Comparison of ENCODE assay signal across 22 mouse cellular contexts in the genomic region with DNA sequence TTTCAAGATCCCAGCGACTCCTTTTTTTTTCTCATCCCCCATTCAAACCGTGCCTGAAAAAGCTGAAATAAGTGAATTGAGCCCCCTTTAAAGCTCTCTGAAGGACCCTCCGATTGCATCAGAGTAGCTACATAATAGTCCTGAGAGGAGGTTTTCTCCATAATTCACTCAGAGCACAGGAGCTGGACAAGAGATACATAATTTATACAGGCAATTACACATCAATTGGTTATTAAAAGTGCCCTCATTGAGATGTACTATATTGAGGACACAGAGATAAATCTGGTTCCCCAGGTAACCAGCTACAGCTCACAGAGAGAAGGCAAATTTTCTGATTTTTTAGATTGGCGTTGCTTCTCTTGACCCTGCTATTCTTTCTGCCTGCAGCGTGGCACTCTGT.
DNase-seq lines count a peak whose midpoint lies in the region; ATAC-seq and TF ChIP-seq lines count a peak whose summit lies in the region.
"Had no signal": no experiment of that assay in that cellular context is flagged by ENCODE, and none has a peak within 500 bp of the region (broad histone marks: within the 10 kb centered on the region; RNA-seq: fewer than 3 reads in every experiment).

No protein-coding gene starts in this region.

- no peak overlapping the region for H3K27ac ChIP-seq in forebrain, embryonic 12.5 days
- no peak overlapping the region for H3K27ac ChIP-seq in forebrain, embryonic 16.5 days (ENCODE audit: low read length)
- H3K27ac ChIP-seq in hindbrain, embryonic 14.5 days, result no peak overlapping the region
- no peak overlapping the region for H3K27ac ChIP-seq in hindbrain, postnatal 0 days
- no peak overlapping the region for H3K27ac ChIP-seq in neural tube, embryonic 12.5 days
- H3K27ac ChIP-seq: embryonic facial prominence, embryonic 12.5 days; embryonic facial prominence, embryonic 15.5 days; forebrain, embryonic 13.5 days; gastrocnemius, adult 2 months; hindbrain, embryonic 13.5 days had no signal

- no peaks in the 10 kb centered on the region for H3K36me3 ChIP-seq in forebrain, embryonic 12.5 days (replicated peaks)
- no peaks in the 10 kb centered on the region for H3K36me3 ChIP-seq in forebrain, embryonic 16.5 days (ENCODE audit: control insufficient read depth, insufficient read depth)
- H3K36me3 ChIP-seq in hindbrain, embryonic 14.5 days (replicated peaks; ENCODE audit: control insufficient read depth, insufficient read depth), result no peaks in the 10 kb centered on the region
- H3K36me3 ChIP-seq in hindbrain, postnatal 0 days (ENCODE audit: insufficient read depth, low read length), result no peaks in the 10 kb centered on the region
- no peaks in the 10 kb centered on the region for H3K36me3 ChIP-seq in neural tube, embryonic 12.5 days
- H3K36me3 ChIP-seq: embryonic facial prominence, embryonic 12.5 days; embryonic facial prominence, embryonic 15.5 days; hindbrain, embryonic 13.5 days had no signal

- H3K9me3 ChIP-seq in forebrain, embryonic 12.5 days, result no peaks in the 10 kb centered on the region
- H3K9me3 ChIP-seq in forebrain, embryonic 16.5 days (ENCODE audit: control insufficient read depth, low read length), result no peaks in the 10 kb centered on the region
- no peaks in the 10 kb centered on the region for H3K9me3 ChIP-seq in hindbrain, embryonic 14.5 days (ENCODE audit: control insufficient read depth, low read length)
- no peaks in the 10 kb centered on the region for H3K9me3 ChIP-seq in hindbrain, postnatal 0 days (ENCODE audit: low read length)
- no peaks in the 10 kb centered on the region for H3K9me3 ChIP-seq in neural tube, embryonic 12.5 days
- H3K9me3 ChIP-seq: embryonic facial prominence, embryonic 12.5 days; embryonic facial prominence, embryonic 15.5 days; forebrain, embryonic 13.5 days; hindbrain, embryonic 13.5 days had no signal

- DNase-seq in hindbrain, embryonic 14.5 days (ENCODE audit: low spot score), result peak; percentile 30
- DNase-seq in hindbrain, postnatal 0 days (ENCODE audit: low spot score), result no peak
- DNase-seq in neural tube, embryonic 10.5 days (ENCODE audit: extremely low spot score, low spot score), result no peak
- DNase-seq in ovary, postnatal 10 days (ENCODE audit: low spot score), result no peak
- no peak for DNase-seq in layer of hippocampus, postnatal 36 days
- DNase-seq: adrenal gland, adult 8-10 months; adrenal gland, postnatal 25 days; cerebellum, adult 11 months; cerebellum, adult 2 months; cerebellum, adult 9-11 months; cerebellum, postnatal 25 days; gastrocnemius, adult 2 months; gastrocnemius, postnatal 14 days had no signal

- 49% methylated on average over 5 of the region's 5 CpGs for WGBS in forebrain, embryonic 12.5 days
- 28% methylated on average over 5 of the region's 5 CpGs for WGBS in forebrain, embryonic 16.5 days
- 55% methylated on average over 5 of the region's 5 CpGs for WGBS in hindbrain, embryonic 14.5 days
- WGBS in hindbrain, postnatal 0 days, result 59% methylated on average over 5 of the region's 5 CpGs
- 45% methylated on average over 5 of the region's 5 CpGs for WGBS in neural tube, embryonic 12.5 days

- no peak for TF ChIP-seq CTCF in hindbrain, postnatal 0 days (IDR thresholded peaks at IDR 0.05; ENCODE audit: low read depth)

- H3K4me3 ChIP-seq in forebrain, embryonic 12.5 days (replicated peaks), result no peak overlapping the region
- no peak overlapping the region for H3K4me3 ChIP-seq in forebrain, embryonic 16.5 days (replicated peaks; ENCODE audit: low read length)
- no peak overlapping the region for H3K4me3 ChIP-seq in hindbrain, embryonic 14.5 days (replicated peaks; ENCODE audit: low read length)
- H3K4me3 ChIP-seq in hindbrain, postnatal 0 days (ENCODE audit: low read length), result no peak overlapping the region
- H3K4me3 ChIP-seq in neural tube, embryonic 12.5 days, result no peak overlapping the region
- H3K4me3 ChIP-seq: embryonic facial prominence, embryonic 12.5 days; embryonic facial prominence, embryonic 15.5 days; forebrain, embryonic 13.5 days; gastrocnemius, adult 2 months; hindbrain, embryonic 13.5 days had no signal

- H3K4me2 ChIP-seq in forebrain, embryonic 12.5 days, result no peak overlapping the region
- no peak overlapping the region for H3K4me2 ChIP-seq in forebrain, embryonic 16.5 days (ENCODE audit: low read length)
- no peak overlapping the region for H3K4me2 ChIP-seq in hindbrain, embryonic 14.5 days (replicated peaks)
- H3K4me2 ChIP-seq in hindbrain, postnatal 0 days (ENCODE audit: low read depth, low read length), result no peak overlapping the region
- H3K4me2 ChIP-seq in neural tube, embryonic 12.5 days (replicated peaks), result no peak overlapping the region
- H3K4me2 ChIP-seq: embryonic facial prominence, embryonic 12.5 days; embryonic facial prominence, embryonic 15.5 days; forebrain, embryonic 13.5 days; heart, embryonic 11.5 days; hindbrain, embryonic 13.5 days had no signal

- ATAC-seq in forebrain, embryonic 12.5 days (ENCODE audit: low FRiP score), result peak; percentile 53; the same call in 1 of the 2 replicates
- no peak for ATAC-seq in forebrain, embryonic 16.5 days
- no peak for ATAC-seq in hindbrain, embryonic 14.5 days (ENCODE audit: low FRiP score)
- ATAC-seq in hindbrain, postnatal 0 days, result no peak
- peak; percentile 44; the same call in 1 of the 2 replicates for ATAC-seq in neural tube, embryonic 12.5 days (ENCODE audit: low FRiP score, low read depth)
- ATAC-seq: activated CD4-positive, CD25-positive, alpha-beta regulatory T cell, adult 4 months; forebrain, embryonic 13.5 days had no signal

- H3K9ac ChIP-seq in forebrain, embryonic 12.5 days, result no peak overlapping the region
- no peak overlapping the region for H3K9ac ChIP-seq in forebrain, embryonic 16.5 days (replicated peaks; ENCODE audit: low read depth, low read length)
- H3K9ac ChIP-seq in hindbrain, embryonic 14.5 days, result no peak overlapping the region
- H3K9ac ChIP-seq in hindbrain, postnatal 0 days (replicated peaks; ENCODE audit: low read length), result no peak overlapping the region
- H3K9ac ChIP-seq in neural tube, embryonic 12.5 days, result no peak overlapping the region
- H3K9ac ChIP-seq: embryonic facial prominence, embryonic 12.5 days; embryonic facial prominence, embryonic 15.5 days; forebrain, embryonic 13.5 days; hindbrain, embryonic 13.5 days had no signal

- H3K4me1 ChIP-seq in forebrain, embryonic 12.5 days, result no peaks in the 10 kb centered on the region
- H3K4me1 ChIP-seq in forebrain, embryonic 16.5 days (replicated peaks; ENCODE audit: control insufficient read depth, insufficient read depth, low read length), result no peaks in the 10 kb centered on the region; the same call in 1 of the 2 replicates
- H3K4me1 ChIP-seq in hindbrain, embryonic 14.5 days (replicated peaks; ENCODE audit: control insufficient read depth, insufficient read depth, low read length), result no peaks in the 10 kb centered on the region
- no peaks in the 10 kb centered on the region for H3K4me1 ChIP-seq in hindbrain, postnatal 0 days (ENCODE audit: insufficient read depth, low read length)
- no peaks in the 10 kb centered on the region for H3K4me1 ChIP-seq in neural tube, embryonic 12.5 days
- H3K4me1 ChIP-seq: embryonic facial prominence, embryonic 12.5 days; embryonic facial prominence, embryonic 15.5 days had no signal

- H3K27me3 ChIP-seq in forebrain, embryonic 12.5 days, result no peaks in the 10 kb centered on the region
- H3K27me3 ChIP-seq in forebrain, embryonic 16.5 days (replicated peaks; ENCODE audit: control insufficient read depth, insufficient read depth, low read length), result no peaks in the 10 kb centered on the region
- H3K27me3 ChIP-seq in hindbrain, embryonic 14.5 days (ENCODE audit: control insufficient read depth, insufficient read depth, low read length), result no peaks in the 10 kb centered on the region
- H3K27me3 ChIP-seq in hindbrain, postnatal 0 days (ENCODE audit: insufficient read depth, low read length), result no peaks in the 10 kb centered on the region
- H3K27me3 ChIP-seq in neural tube, embryonic 12.5 days (replicated peaks), result no peaks in the 10 kb centered on the region
- H3K27me3 ChIP-seq: embryonic facial prominence, embryonic 12.5 days; embryonic facial prominence, embryonic 15.5 days; forebrain, embryonic 13.5 days; hindbrain, embryonic 13.5 days had no signal

Comparison
In these comparisons a context has a peak if more than half of its experiments do, and no peak if none do; other contexts are left out.
1. ATAC-seq: peak in forebrain, embryonic 12.5 days (single experiment) and neural tube, embryonic 12.5 days (single experiment); none in forebrain, embryonic 16.5 days (single experiment), hindbrain, embryonic 14.5 days (single experiment) and hindbrain, postnatal 0 days (single experiment).